Mouse (Mus musculus) cerebellum, adult 9-11 months (tissue): ENCODE data around the gene Fbxo40.

Experiments
- DNase-seq: peaks from one replicate; pipeline ENCODE4 v3.0.0; 2022

Fbxo40 gene

DNA sequence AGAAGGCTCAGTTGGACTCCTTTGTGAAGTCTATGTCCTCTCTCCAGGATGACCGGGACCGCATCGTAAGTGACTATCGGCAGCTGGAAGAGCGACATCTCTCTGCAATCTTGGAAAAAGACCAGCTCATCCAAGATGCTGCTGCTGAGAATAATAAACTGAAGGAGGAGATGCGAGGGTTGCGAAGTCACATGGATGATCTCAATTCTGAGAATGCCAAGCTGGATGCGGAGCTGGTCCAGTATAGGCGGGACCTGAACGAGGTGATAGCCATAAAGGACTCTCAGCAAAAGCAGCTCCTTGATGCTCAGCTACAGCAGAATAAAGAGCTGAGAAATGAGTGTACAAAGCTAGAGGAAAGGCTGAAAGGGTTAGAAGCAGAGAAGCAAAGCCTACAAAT, 71.8 kb downstream of the Fbxo40 start:
- DNase-seq = no peak

DNA sequence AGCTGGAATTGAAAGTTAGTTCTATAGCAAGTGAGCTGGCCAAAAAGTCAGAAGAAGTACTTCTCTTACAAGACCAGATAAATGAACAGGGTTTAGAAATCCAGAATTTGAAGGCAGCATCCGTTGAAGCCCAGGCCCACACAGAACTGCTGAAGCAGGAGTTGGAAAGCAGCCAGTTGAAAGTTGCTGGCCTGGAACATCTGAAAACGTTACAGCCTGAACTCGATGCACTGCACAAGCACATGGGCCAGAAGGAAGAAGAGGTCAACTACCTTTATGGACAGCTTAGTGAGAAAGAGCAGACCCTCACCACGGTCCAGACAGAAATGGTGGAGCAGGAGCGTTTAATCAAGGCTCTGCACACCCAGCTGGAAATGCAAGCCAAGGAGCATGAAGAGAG, 76.1 kb downstream of the Fbxo40 start:
- no peak for DNase-seq
